Mouse (Mus musculus): ENCODE data around the gene Gm498.
A peak's percentile ranks its signal among the peaks of the same experiment; 100 is the strongest.

Gene Gm498

GRCm38 (mm10) chr7:143900667-143901066 is 34.0 kb downstream of the Gm498 start:
- DNase-seq, result no peak

- no peak for DNase-seq
Observed at GRCm38 (mm10) chr7:143905176-143905575, 38.5 kb downstream of the Gm498 start.

DNA sequence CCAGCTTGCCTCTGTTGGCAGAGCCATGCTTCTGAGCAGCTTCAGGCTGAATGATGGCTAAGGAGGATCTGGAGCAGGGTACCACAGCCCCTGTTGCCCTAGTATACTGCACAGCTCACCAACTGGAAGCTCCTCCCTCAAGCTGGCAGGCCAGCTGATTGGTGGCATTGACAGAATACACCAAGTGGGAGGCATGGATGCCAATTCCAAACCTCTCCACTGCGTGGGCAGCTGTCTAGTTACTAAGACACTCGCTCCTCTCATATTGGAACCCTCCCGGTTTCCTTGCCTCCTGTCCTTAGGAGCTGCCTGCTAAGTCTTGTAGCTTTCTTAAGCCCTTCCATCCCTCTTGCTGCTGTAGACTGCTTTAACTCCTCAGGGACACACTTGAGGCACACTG is 39.0 kb downstream of the Gm498 start:
- no peak for DNase-seq

DNA sequence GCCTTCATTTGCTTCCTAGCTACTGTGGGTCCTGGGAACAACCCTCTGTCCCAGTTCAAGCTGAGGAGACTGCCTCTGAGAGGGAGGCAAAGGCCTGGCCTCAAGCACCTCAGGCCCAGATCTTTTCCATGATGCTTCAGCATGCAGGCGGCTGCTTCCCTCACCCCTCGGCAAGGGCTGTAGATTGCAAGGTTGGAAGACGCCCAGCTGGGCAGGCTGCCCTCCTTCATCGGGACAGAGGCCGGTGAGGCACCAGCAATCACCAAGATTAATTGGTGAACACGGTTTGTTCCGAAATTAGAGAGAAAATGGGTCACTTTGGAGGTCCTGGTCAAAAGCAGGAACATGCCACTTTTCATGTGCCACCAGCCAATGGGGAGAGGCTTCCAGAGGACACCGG is 47.0 kb downstream of the Gm498 start:
- DNase-seq, result no peak

DNA sequence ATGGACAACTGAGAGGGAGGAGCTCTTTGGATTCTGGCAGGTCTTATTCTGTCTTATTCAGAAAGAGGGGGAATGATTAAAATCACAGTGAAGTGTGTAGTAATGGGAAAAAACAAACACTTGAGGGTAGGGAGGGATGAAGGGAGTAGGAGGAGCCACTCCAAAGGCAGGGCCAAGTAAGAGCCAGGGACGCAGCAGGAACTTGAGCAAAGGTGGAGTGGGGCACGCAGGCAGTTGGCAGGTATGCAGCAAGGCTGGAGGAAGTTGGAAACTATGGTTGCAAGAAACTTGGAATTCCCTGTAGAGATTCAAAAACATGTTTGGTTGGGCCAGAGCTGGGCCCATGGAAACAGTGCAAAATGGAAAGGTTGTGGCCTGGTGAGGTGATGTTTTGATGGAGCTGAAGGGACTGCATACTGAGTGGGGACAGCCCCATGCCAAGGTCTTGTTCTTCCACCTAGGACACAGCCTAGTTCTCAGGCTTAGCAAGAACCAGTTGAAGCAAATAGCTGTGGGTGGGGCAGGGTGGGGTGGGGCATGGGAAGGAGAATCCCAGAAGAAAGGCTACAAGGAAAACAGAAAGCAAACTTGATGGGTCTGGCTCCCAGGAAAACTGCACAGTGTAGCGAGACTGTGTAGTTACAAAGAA is 52.5 kb downstream of the Gm498 start:
- peak; percentile 59 for DNase-seq

DNA sequence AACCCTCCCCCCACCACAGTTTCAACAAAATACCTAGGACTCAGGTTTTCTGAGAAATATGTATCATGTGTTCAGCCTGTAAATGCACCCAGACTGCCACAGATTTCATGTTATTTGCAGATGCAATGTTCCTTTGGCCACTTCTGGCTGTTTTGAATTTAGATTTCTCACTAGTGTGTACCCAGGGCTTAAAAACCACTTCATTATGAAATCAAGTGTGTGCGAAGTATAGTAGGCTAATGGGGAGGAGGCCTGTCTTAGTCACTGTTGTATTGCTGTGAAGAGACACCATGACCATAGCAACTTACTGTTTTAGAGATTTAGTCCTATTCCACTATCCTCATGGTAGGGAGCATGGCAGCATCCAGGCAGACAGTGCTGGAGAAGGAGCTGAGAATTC is 63.3 kb downstream of the Gm498 start:
- no peak for DNase-seq

- DNase-seq, result no peak
Observed at GRCm38 (mm10) chr7:143938647-143939046, 72.0 kb downstream of the Gm498 start.

- no peak for DNase-seq
Observed at GRCm38 (mm10) chr7:143939476-143939875, 72.8 kb downstream of the Gm498 start.

DNA sequence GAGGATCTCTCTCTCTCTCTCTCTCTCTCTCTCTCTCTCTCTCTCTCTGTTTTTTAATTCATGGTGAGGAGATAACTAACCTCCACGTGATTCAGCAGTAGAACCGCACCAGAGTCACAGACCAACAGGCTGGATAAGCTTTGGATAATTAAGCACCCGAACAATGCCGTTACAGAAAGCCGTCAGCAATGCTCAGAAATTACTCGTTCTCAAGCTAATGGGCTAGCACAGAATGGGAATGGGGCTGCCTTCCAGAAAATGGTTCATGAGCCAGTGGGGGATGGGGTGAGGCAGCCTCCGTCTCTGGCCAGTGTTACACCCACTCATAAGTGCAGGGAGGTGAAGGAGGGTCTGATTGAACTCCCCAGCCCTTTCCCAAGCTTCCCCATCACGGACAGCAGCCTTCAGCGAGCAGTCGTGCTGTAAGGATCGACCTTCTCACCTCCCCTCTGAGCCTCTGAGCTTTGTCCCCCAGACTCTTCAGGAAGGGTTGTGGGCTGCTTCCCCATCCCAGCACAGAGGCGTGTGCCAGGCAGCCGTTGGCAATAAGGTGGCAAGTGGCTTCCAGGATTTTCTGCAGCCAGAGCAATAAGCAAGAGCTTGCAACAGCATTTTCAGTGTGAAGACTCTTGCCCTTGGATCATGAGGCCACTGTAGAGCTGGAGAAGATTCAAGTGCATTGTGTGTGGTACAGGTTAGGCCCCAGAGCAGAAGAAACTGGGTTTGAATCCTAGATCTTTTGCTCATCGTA is 76.5 kb downstream of the Gm498 start:
- no peak for DNase-seq

DNA sequence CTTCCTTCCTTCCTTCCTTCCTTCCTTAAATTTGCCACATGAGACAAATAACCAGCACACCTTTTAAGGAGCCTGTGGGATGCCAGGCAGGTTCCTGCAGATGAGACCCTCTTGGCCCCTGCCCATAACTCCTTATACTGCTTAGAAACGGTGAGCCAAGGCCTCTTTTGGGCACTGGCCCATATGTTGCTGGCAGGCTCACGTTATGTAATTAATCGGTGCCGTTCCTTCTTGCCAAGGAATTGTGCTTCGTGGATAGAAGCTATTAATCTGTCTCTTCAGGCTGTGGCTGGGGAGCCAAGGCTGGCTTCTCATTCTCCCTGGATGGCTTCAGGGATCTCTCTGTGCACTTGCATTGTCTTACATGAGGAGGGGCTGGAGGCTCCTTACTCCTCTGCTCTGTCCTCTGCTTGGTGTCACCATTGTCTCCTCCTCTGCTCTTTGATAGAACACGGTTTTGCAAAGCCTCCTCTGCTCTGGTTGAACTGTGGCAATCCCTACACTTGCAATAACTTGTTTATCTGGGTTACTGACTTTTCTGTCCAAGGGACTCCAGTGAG is 77.9 kb downstream of the Gm498 start:
- no peak for DNase-seq
